Mouse (Mus musculus) embryonic facial prominence, embryonic 12.5 days (tissue): ENCODE data around the gene Hat1. TPM values are rescaled to one million over a fixed set of nuclear protein-coding genes. Genes with fewer than 3 reads are reported as not detected.

Source experiments
- ATAC-seq: fragments of 200-750 bp; cut with Nextera tagmentation; 2 replicates; pipeline ENCODE4 v1.8.0; 2017; ENCODE audit not compliant: insufficient number of reproducible peaks, insufficient read depth, low FRiP score, low TSS enrichment
- H3K27ac ChIP-seq: fragments of 300-500 bp; sonication (generic); 2 replicates; pipeline ENCODE4 v1.5.1; 2016; ENCODE audit warnings: mild to moderate bottlenecking
- H3K27me3 ChIP-seq: fragments of 300-500 bp; sonication (generic); 2 replicates; pipeline ENCODE4 v1.6.1; 2016; ENCODE audit warnings: mild to moderate bottlenecking, moderate library complexity
- H3K36me3 ChIP-seq: fragments of 300-500 bp; sonication (generic); 2 replicates; pipeline ENCODE4 v1.6.1; 2016; ENCODE audit warnings: mild to moderate bottlenecking
- H3K4me1 ChIP-seq: fragments of 300-500 bp; sonication (generic); 2 replicates; pipeline ENCODE4 v1.6.1; 2016
- H3K4me2 ChIP-seq: fragments of 300-500 bp; sonication (generic); replicated peaks from 2 replicates; pipeline ENCODE4 v1.6.1; 2016; ENCODE audit warnings: mild to moderate bottlenecking, moderate library complexity
- H3K4me3 ChIP-seq: fragments of 300-500 bp; sonication (generic); 2 replicates; pipeline ENCODE4 v1.5.1; 2016; ENCODE audit warnings: mild to moderate bottlenecking
- H3K9ac ChIP-seq: fragments of 300-500 bp; sonication (generic); 2 replicates; pipeline ENCODE4 v1.6.1; 2016; ENCODE audit warnings: mild to moderate bottlenecking, moderate library complexity
- H3K9me3 ChIP-seq: fragments of 300-500 bp; sonication (generic); 2 replicates; pipeline ENCODE4 v1.6.1; 2016; ENCODE audit warnings: mild to moderate bottlenecking, moderate library complexity
- WGBS: fragments of 180-500 bp; shearing (Covaris S2); methylation state at CpG from one replicate; pipeline ENCODE4 v1.1.7; 2016; 5-methylcytosine and 5-hydroxymethylcytosine counted together
- polyA plus RNA-seq: library from polyadenylated mRNA; unstranded; fragments of >200 nt; fragmentation: Nextera tagmentation; extraction: Ambion mirVana; gene quantifications from 2 replicates; pipeline ENCODE4 v1.2.1, GENCODE M21; 2016

The Hat1 gene
- polyA plus RNA-seq = 134 and 135 TPM in 2 replicates

DNA sequence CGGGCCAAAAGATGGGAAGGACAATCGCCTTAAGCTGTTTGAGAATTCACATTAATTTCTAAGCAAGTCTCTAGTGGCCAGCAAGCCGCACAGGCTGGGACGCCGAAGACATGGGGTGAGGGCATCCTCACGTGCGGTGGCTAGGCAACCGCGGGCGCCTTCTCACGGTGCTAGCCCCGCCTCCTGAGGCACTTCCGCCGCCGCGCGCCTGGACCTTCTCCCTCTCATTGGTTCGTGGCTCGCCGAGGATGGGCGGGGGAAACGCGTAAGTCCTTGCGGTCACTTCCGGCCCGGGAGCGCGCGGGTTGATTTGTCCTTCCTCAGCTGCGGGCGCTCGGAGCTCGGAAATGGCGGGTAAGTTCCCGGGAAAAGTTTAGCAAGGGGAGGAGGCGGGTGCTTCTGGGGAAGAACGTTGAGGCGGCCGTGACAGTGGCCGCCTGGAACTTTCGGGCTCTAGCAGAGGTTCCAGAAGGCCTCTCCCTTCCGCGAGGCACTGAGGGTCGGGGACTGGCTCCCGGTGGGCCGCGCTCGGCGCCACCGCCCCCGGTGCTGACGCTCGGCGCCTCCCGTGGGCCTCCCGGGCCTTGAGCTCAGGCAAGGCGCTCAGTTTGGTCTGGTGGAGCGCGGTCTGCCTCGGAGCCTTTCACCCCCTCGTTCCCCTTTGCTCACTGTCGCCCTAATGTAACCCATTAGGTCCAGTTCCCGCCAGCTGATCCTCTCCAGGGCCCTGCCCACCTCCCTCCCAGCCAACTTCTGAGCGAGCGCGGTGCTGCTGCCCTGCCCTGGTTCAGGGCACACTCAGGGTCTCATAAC, at the start of gene Hat1:
Gene Hat1, plus strand, starts transcription at position 8 of the 813 bp plus-strand sequence.
- H3K4me3 ChIP-seq = peak within 1 kb of the TSS; percentile 91
- peak within 1 kb of the TSS; percentile 78 for H3K27ac ChIP-seq
- H3K9ac ChIP-seq = peak within 1 kb of the TSS; percentile 83

GRCm38 (mm10) chr2:71340126-71340525, 48.6 kb upstream of the Hat1 start:
- no peak overlapping the region for H3K4me2 ChIP-seq
- WGBS = 88% methylated on average over 5 of the region's 5 CpGs
- ATAC-seq = no peak

More for the DNA sequence above, at the start of gene Hat1:
- Histone ChIP-seq H3K36me3 (peaks cover 23% of the 10 kb centered on the region), H3K27me3 (no peaks in the 10 kb centered on the region), H3K4me2 (peak within 1 kb of the TSS; percentile 73), H3K4me1 (peaks cover 5% of the 10 kb centered on the region; the same call in 1 of the 2 replicates), H3K9me3 (no peaks in the 10 kb centered on the region)
- peak; percentile 96 for ATAC-seq
- WGBS = under 1% methylated on average over 66 of the region's 66 CpGs

DNA sequence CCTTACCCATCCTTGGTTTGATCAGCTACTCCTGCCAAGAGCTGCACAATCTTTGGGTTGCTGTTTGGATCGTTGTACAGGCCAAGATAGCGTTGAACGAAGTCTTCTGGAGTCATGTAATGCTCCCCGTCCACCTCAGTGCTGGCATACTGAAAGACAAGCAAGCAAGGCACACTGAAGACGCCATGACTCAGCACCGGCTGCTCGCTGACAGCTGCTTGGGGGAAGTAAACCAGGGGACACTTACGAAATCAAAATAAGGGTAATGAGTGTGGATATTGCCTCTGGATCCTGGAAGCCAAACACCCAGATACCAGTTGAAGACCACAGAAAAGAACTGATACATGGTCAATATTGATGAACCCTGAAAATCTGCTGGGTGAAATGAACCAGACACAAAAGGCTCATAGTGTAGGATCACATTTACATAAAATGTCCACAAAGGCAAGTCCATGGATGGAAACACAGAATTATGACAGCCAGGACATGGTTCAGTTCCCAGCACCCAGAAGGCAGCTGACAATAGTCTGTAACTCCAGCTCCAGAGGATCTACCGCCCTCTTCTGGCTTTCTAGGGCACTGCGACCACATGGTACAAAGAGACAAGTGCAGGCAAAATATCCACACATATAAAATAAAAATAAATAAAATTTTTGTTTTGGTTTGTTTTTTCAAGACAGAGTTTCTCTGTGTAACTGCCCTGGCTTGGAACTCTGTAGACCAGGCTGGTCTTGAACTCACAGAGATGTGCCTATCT, 44.7 kb upstream of the Hat1 start:
- no peak for ATAC-seq
- WGBS = 93% methylated on average over 10 of the region's 10 CpGs
- H3K36me3 ChIP-seq = peaks cover 20% of the 10 kb centered on the region

More at GRCm38 (mm10) chr2:71340126-71340525, 48.6 kb upstream of the Hat1 start:
- Histone ChIP-seq H3K4me3 (no peak overlapping the region), H3K27ac (no peak overlapping the region), H3K36me3 (peaks cover 20% of the 10 kb centered on the region), H3K9me3 (no peaks in the 10 kb centered on the region), H3K9ac (no peak overlapping the region), H3K4me1 (no peaks in the 10 kb centered on the region), H3K27me3 (no peaks in the 10 kb centered on the region)

DNA sequence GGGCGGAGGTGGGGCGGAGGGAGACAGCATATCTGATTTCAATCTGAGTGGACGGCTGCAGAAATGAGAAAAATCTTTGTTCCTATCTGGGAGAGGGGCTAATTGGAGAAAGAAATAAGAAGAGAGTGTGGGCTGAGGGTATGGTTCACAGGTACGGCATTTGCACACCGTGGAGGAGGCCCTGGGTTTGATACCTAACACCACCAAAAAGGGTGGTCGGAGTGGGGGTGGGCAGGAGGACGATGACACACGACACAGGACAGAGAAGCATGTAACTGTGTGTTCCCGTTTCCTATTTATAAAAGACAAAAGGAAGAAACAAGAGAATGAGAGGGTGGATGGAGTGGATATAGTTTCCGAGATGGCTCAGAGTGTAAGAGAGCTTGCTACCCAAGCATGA, 41.6 kb upstream of the Hat1 start:
- Histone ChIP-seq H3K4me3 (no peak overlapping the region), H3K9me3 (no peaks in the 10 kb centered on the region), H3K27ac (no peak overlapping the region), H3K4me2 (no peak overlapping the region), H3K27me3 (no peaks in the 10 kb centered on the region), H3K36me3 (peaks cover 20% of the 10 kb centered on the region), H3K4me1 (peaks cover 9% of the 10 kb centered on the region; the same call in 1 of the 2 replicates), H3K9ac (no peak overlapping the region)
- 75% methylated on average over 10 of the region's 10 CpGs for WGBS
- 0 out of 2 replicates have a peak, but pooled peaks have one; percentile 52 for ATAC-seq

More for the DNA sequence above, 44.7 kb upstream of the Hat1 start:
- Histone ChIP-seq H3K9ac (no peak overlapping the region), H3K4me1 (no peaks in the 10 kb centered on the region), H3K9me3 (no peaks in the 10 kb centered on the region), H3K4me2 (no peak overlapping the region), H3K4me3 (no peak overlapping the region), H3K27me3 (no peaks in the 10 kb centered on the region), H3K27ac (no peak overlapping the region)

GRCm38 (mm10) chr2:71347732-71348490, 40.8 kb upstream of the Hat1 start:
- Histone ChIP-seq H3K9ac (no peak overlapping the region), H3K4me1 (peaks cover 9% of the 10 kb centered on the region; the same call in 1 of the 2 replicates), H3K27ac (no peak overlapping the region), H3K9me3 (no peaks in the 10 kb centered on the region), H3K36me3 (peaks cover 14% of the 10 kb centered on the region), H3K4me3 (no peak overlapping the region), H3K4me2 (no peak overlapping the region), H3K27me3 (no peaks in the 10 kb centered on the region)
- 93% methylated on average over 20 of the region's 20 CpGs for WGBS
- ATAC-seq = no peak

- Histone ChIP-seq H3K36me3 (no peaks in the 10 kb centered on the region), H3K9me3 (no peaks in the 10 kb centered on the region), H3K27ac (no peak overlapping the region), H3K27me3 (no peaks in the 10 kb centered on the region), H3K9ac (no peak overlapping the region), H3K4me2 (no peak overlapping the region), H3K4me3 (no peak overlapping the region), H3K4me1 (peaks cover 16% of the 10 kb centered on the region; the same call in 1 of the 2 replicates)
- no peak for ATAC-seq
- 64% methylated on average over 2 of the region's 2 CpGs for WGBS
Observed at GRCm38 (mm10) chr2:71349511-71349910, 39.2 kb upstream of the Hat1 start.

- Histone ChIP-seq H3K4me3 (no peak overlapping the region), H3K27ac (no peak overlapping the region), H3K4me1 (peaks cover 16% of the 10 kb centered on the region; the same call in 1 of the 2 replicates), H3K27me3 (no peaks in the 10 kb centered on the region), H3K36me3 (no peaks in the 10 kb centered on the region), H3K9me3 (no peaks in the 10 kb centered on the region), H3K4me2 (no peak overlapping the region), H3K9ac (no peak overlapping the region)
- ATAC-seq = no peak
- WGBS = 63% methylated on average over 7 of the region's 7 CpGs
Observed at GRCm38 (mm10) chr2:71350181-71350580, 38.6 kb upstream of the Hat1 start.

GRCm38 (mm10) chr2:71350904-71351726, 37.6 kb upstream of the Hat1 start:
- Histone ChIP-seq H3K9me3 (no peaks in the 10 kb centered on the region), H3K4me1 (peaks cover 16% of the 10 kb centered on the region; the same call in 1 of the 2 replicates), H3K4me2 (no peak overlapping the region), H3K36me3 (no peaks in the 10 kb centered on the region), H3K4me3 (no peak overlapping the region), H3K27me3 (no peaks in the 10 kb centered on the region), H3K27ac (no peak overlapping the region), H3K9ac (no peak overlapping the region)
- WGBS = 81% methylated on average over 11 of the region's 11 CpGs
- no peak for ATAC-seq

DNA sequence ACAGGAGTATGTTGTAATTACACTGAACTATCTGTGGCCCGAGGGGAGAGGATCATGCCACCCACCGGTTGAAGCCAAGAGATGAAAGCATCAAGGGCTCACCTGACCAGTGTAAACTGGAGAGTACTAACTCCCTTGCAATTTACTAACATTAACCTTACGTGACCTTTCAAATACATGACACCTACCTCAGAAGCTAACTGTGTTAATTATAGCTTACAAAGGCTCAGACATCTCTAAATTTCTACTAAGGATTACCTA, 37.1 kb upstream of the Hat1 start:
- Histone ChIP-seq H3K4me1 (peaks cover 16% of the 10 kb centered on the region; the same call in 1 of the 2 replicates), H3K9me3 (no peaks in the 10 kb centered on the region), H3K9ac (no peak overlapping the region), H3K27me3 (no peaks in the 10 kb centered on the region), H3K27ac (no peak overlapping the region), H3K36me3 (no peaks in the 10 kb centered on the region), H3K4me2 (no peak overlapping the region), H3K4me3 (no peak overlapping the region)
- 61% methylated on average over 3 of the region's 3 CpGs for WGBS
- no peak for ATAC-seq

GRCm38 (mm10) chr2:71353306-71354054, 35.3 kb upstream of the Hat1 start:
- H3K4me3 ChIP-seq = no peak overlapping the region
- H3K27me3 ChIP-seq = no peaks in the 10 kb centered on the region
- no peak overlapping the region for H3K27ac ChIP-seq
- ATAC-seq = no peak
- WGBS = 46% methylated on average over 10 of the region's 10 CpGs
- 0 out of 2 replicates have a peak, but pooled peaks cover 2% of the 10 kb centered on the region for H3K36me3 ChIP-seq
- no peak overlapping the region for H3K4me2 ChIP-seq
- H3K9ac ChIP-seq = no peak overlapping the region
- H3K9me3 ChIP-seq = no peaks in the 10 kb centered on the region
- H3K4me1 ChIP-seq = peaks cover 16% of the 10 kb centered on the region; the same call in 1 of the 2 replicates
